Mouse (Mus musculus): ENCODE results near the gene Ephb2.

Gene Ephb2

GRCm38 (mm10) chr4:136763349-136763748, 72.4 kb downstream of the Ephb2 start:
- in situ Hi-C loops (cut with MboI, MseI): no loop called here

- in situ Hi-C loops (cut with MboI, MseI): no loop called here
These were observed 73.9 kb downstream of the Ephb2 start for GRCm38 (mm10) chr4:136761713-136762380.

- in situ Hi-C loops (cut with MboI, MseI): no loop called here
These were observed 74.9 kb downstream of the Ephb2 start for GRCm38 (mm10) chr4:136760882-136761281.

GRCm38 (mm10) chr4:136757096-136757495, 78.7 kb downstream of the Ephb2 start:
- in situ Hi-C loops (cut with MboI, MseI): no loop called here

GRCm38 (mm10) chr4:136756486-136756885, 79.3 kb downstream of the Ephb2 start:
- in situ Hi-C loops (cut with MboI, MseI): no loop called here

GRCm38 (mm10) chr4:136755364-136755811, 80.4 kb downstream of the Ephb2 start:
- in situ Hi-C loops (cut with MboI, MseI): no loop called here

GRCm38 (mm10) chr4:136754256-136754655, 81.5 kb downstream of the Ephb2 start:
- in situ Hi-C loops (cut with MboI, MseI): no loop called here

GRCm38 (mm10) chr4:136751355-136752020, 84.3 kb downstream of the Ephb2 start:
- in situ Hi-C loops (cut with MboI, MseI): no loop called here

- in situ Hi-C loops (cut with MboI, MseI): no loop called here
These were observed 85.0 kb downstream of the Ephb2 start for GRCm38 (mm10) chr4:136750578-136751338.

- in situ Hi-C loops (cut with MboI, MseI): no loop called here
These were observed 85.8 kb downstream of the Ephb2 start for GRCm38 (mm10) chr4:136749851-136750577.

GRCm38 (mm10) chr4:136749431-136749830, 86.4 kb downstream of the Ephb2 start:
- in situ Hi-C loops (cut with MboI, MseI): no loop called here

- in situ Hi-C loops (cut with MboI, MseI): no loop called here
These were observed 86.9 kb downstream of the Ephb2 start for GRCm38 (mm10) chr4:136748842-136749392.

GRCm38 (mm10) chr4:136746516-136746915, 89.3 kb downstream of the Ephb2 start:
- in situ Hi-C loops (cut with MboI, MseI): no loop called here

GRCm38 (mm10) chr4:136742677-136743076, 93.1 kb downstream of the Ephb2 start:
- in situ Hi-C loops (cut with MboI, MseI): no loop called here

GRCm38 (mm10) chr4:136741840-136742239, 93.9 kb downstream of the Ephb2 start:
- in situ Hi-C loops (cut with MboI, MseI): no loop called here

- in situ Hi-C loops (cut with MboI, MseI): no loop called here
These were observed 94.8 kb downstream of the Ephb2 start for GRCm38 (mm10) chr4:136740963-136741362.

GRCm38 (mm10) chr4:136739189-136739588, 96.6 kb downstream of the Ephb2 start:
- in situ Hi-C loops (cut with MboI, MseI): no loop called here

- in situ Hi-C loops (cut with MboI, MseI): no loop called here
These were observed 97.5 kb downstream of the Ephb2 start for GRCm38 (mm10) chr4:136738291-136738690.

GRCm38 (mm10) chr4:136735856-136736255, 99.9 kb downstream of the Ephb2 start:
- in situ Hi-C loops (cut with MboI, MseI): no loop called here

- in situ Hi-C loops (cut with MboI, MseI): no loop called here
These were observed 101.5 kb downstream of the Ephb2 start for GRCm38 (mm10) chr4:136734210-136734803.
